Mouse (Mus musculus): Measurements from ENCODE around the gene Pafah2. TPM values are rescaled to one million over a fixed set of nuclear protein-coding genes. Genes with fewer than 3 reads are reported as not detected.

Gene Pafah2
- polyA plus RNA-seq, 1 experiment from 2014 or later, result 8.8 TPM

DNA sequence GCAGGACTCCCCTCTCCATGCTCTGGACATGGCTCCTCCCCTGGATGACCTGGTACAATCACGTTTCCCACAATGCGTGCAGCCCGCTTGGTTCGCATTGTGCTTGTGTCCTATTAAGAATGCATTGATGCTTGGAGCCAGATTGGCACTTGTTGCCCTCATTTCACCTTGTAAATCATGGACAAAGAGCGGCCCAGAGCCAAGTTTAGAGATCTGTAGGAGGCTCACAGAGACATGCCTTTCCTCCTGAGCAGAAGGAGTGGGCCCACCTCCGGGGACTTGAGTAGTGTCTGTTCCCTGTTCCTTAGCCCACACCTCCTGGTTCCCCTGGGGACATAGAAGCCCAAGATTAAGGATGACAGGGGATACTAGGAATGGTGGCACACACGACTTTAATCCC, 27.8 kb downstream of the Pafah2 start:
- Histone ChIP-seq H3K4me2 (ENCODE audit: low read length) (no peak overlapping the region), H3K27ac (ENCODE audit: low read length) (no peak overlapping the region), H3K4me3 (ENCODE audit: low read depth, low read length) (no peak overlapping the region), H3K9me3 (replicated peaks; ENCODE audit: control insufficient read depth, low read length, poor library complexity, severe bottlenecking) (no peaks in the 10 kb centered on the region), H3K9ac (ENCODE audit: low read depth, low read length) (no peak overlapping the region), H3K4me1 (ENCODE audit: control insufficient read depth, insufficient read depth, low read length) (no peaks in the 10 kb centered on the region), H3K27me3 (ENCODE audit: control insufficient read depth, insufficient read depth, low read depth, low read length) (no peaks in the 10 kb centered on the region), H3K36me3 (ENCODE audit: control insufficient read depth, insufficient read depth, low read length) (no peaks in the 10 kb centered on the region)
- WGBS, result 86% methylated on average over 7 of the region's 7 CpGs
- no peak for ATAC-seq

DNA sequence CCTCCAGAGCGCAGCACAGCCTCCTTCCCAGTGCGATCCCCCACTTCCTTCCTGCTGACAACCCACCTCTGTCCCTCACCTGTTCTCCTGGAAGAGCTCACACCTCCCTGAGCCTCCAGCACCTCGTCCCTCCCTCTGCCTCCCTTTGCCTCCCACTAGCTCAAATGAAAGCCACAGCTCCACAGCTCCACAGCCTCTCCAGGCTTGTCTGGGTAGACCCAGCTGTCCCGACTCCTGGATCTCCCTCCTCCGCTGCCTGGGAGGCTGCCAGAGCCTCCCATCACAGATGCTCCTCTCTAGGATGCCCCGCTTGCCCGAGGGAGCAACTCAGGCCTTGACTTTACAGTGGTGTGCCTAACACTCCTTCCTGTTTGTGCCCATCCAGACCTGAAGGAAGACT, 29.0 kb downstream of the Pafah2 start:
- no peak overlapping the region for H3K9ac ChIP-seq (ENCODE audit: low read depth, low read length)
- WGBS, result 66% methylated on average over 7 of the region's 7 CpGs
- H3K27ac ChIP-seq (ENCODE audit: low read length), result no peak overlapping the region
- H3K4me2 ChIP-seq (ENCODE audit: low read length), result no peak overlapping the region
- peaks cover 5% of the 10 kb centered on the region for H3K4me1 ChIP-seq (ENCODE audit: control insufficient read depth, insufficient read depth, low read length)
- no peaks in the 10 kb centered on the region for H3K27me3 ChIP-seq (ENCODE audit: control insufficient read depth, insufficient read depth, low read depth, low read length)
- no peaks in the 10 kb centered on the region for H3K36me3 ChIP-seq (ENCODE audit: control insufficient read depth, insufficient read depth, low read length)
- no peak for ATAC-seq
- no peak overlapping the region for H3K4me3 ChIP-seq (ENCODE audit: low read depth, low read length)
- H3K9me3 ChIP-seq (replicated peaks; ENCODE audit: control insufficient read depth, low read length, poor library complexity, severe bottlenecking), result no peaks in the 10 kb centered on the region

- no peaks in the 10 kb centered on the region for H3K27me3 ChIP-seq (ENCODE audit: control insufficient read depth, insufficient read depth, low read depth, low read length)
- H3K27ac ChIP-seq (ENCODE audit: low read length), result peak overlapping the region; percentile 92
- 10% methylated on average over 23 of the region's 23 CpGs for WGBS
- H3K9ac ChIP-seq (ENCODE audit: low read depth, low read length), result peak overlapping the region; percentile 58
- peaks cover 18% of the 10 kb centered on the region for H3K4me1 ChIP-seq (ENCODE audit: control insufficient read depth, insufficient read depth, low read length)
- H3K9me3 ChIP-seq (replicated peaks; ENCODE audit: control insufficient read depth, low read length, poor library complexity, severe bottlenecking), result no peaks in the 10 kb centered on the region
- no peaks in the 10 kb centered on the region for H3K36me3 ChIP-seq (ENCODE audit: control insufficient read depth, insufficient read depth, low read length)
- peak overlapping the region; percentile 45 for H3K4me2 ChIP-seq (ENCODE audit: low read length)
- 0 out of 2 replicates have a peak overlapping the region, but pooled peaks have one; percentile 3 for H3K4me3 ChIP-seq (ENCODE audit: low read depth, low read length)
- ATAC-seq, result peak; percentile 77
These were observed 34.4 kb downstream of the Pafah2 start for GRCm38 (mm10) chr4:134430381-134431004.

- H3K36me3 ChIP-seq (ENCODE audit: control insufficient read depth, insufficient read depth, low read length), result no peaks in the 10 kb centered on the region
- no peak overlapping the region for H3K9ac ChIP-seq (ENCODE audit: low read depth, low read length)
- H3K4me2 ChIP-seq (ENCODE audit: low read length), result no peak overlapping the region
- no peaks in the 10 kb centered on the region for H3K27me3 ChIP-seq (ENCODE audit: control insufficient read depth, insufficient read depth, low read depth, low read length)
- H3K4me1 ChIP-seq (ENCODE audit: control insufficient read depth, insufficient read depth, low read length), result peaks cover 20% of the 10 kb centered on the region
- H3K9me3 ChIP-seq (replicated peaks; ENCODE audit: control insufficient read depth, low read length, poor library complexity, severe bottlenecking), result no peaks in the 10 kb centered on the region
- H3K27ac ChIP-seq (ENCODE audit: low read length), result no peak overlapping the region
- ATAC-seq, result no peak
- 84% methylated on average over 15 of the region's 15 CpGs for WGBS
- H3K4me3 ChIP-seq (ENCODE audit: low read depth, low read length), result no peak overlapping the region
These were observed 36.7 kb downstream of the Pafah2 start for GRCm38 (mm10) chr4:134432686-134433360.

DNA sequence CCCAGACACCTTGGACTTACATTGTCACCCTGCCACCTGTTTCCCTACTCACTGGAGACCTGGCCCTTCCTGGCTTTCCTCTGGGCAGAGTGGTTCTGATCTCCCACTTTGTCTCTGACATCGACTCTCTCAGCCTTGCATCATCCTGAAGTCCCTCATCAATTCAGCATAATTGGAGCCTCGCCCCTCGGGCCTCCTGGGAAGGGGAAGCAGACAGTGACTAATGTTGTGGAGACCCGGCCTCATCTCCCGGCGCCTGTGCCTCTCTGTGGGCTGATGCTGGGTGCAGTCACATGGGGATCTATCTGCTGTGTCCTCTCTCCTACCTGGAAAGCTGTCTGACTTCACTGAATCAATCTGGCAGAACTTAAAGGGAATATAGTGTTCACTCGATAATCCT, 40.1 kb downstream of the Pafah2 start:
- Histone ChIP-seq H3K4me3 (ENCODE audit: low read depth, low read length) (no peak overlapping the region), H3K27ac (ENCODE audit: low read length) (no peak overlapping the region; the same call in 1 of the 2 replicates), H3K36me3 (ENCODE audit: control insufficient read depth, insufficient read depth, low read length) (no peaks in the 10 kb centered on the region), H3K4me1 (ENCODE audit: control insufficient read depth, insufficient read depth, low read length) (peaks cover 4% of the 10 kb centered on the region; the same call in 1 of the 2 replicates), H3K9ac (ENCODE audit: low read depth, low read length) (no peak overlapping the region), H3K27me3 (ENCODE audit: control insufficient read depth, insufficient read depth, low read depth, low read length) (no peaks in the 10 kb centered on the region), H3K9me3 (replicated peaks; ENCODE audit: control insufficient read depth, low read length, poor library complexity, severe bottlenecking) (no peaks in the 10 kb centered on the region), H3K4me2 (ENCODE audit: low read length) (no peak overlapping the region)
- WGBS, result 38% methylated on average over 7 of the region's 7 CpGs
- ATAC-seq, result no peak; the same call in 1 of the 2 replicates

DNA sequence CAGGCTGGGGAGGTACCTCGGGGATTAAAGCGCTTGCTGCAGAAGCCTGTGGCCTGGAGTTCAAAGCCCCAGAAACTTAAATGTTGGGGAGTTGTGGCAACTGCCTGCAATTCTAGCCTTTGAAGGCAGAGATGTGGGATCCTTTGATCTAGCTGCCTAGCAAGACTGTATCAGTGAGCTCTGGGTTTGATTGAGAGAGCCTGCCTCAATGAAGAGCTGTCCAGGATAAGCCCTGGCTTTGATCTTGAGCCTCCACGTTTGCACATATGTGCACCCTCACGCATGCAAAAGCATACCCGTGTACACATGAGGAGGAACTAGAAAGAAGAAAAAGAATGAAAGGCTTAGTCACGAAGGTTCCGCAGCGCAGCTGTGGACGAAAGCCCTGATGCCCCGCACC, 40.5 kb downstream of the Pafah2 start:
- Histone ChIP-seq H3K27me3 (ENCODE audit: control insufficient read depth, insufficient read depth, low read depth, low read length) (no peaks in the 10 kb centered on the region), H3K27ac (ENCODE audit: low read length) (peak overlapping the region; percentile 15), H3K36me3 (ENCODE audit: control insufficient read depth, insufficient read depth, low read length) (no peaks in the 10 kb centered on the region), H3K4me1 (ENCODE audit: control insufficient read depth, insufficient read depth, low read length) (peaks cover 2% of the 10 kb centered on the region; the same call in 1 of the 2 replicates), H3K4me2 (ENCODE audit: low read length) (no peak overlapping the region; the same call in 1 of the 2 replicates), H3K4me3 (ENCODE audit: low read depth, low read length) (no peak overlapping the region), H3K9ac (ENCODE audit: low read depth, low read length) (no peak overlapping the region), H3K9me3 (replicated peaks; ENCODE audit: control insufficient read depth, low read length, poor library complexity, severe bottlenecking) (no peaks in the 10 kb centered on the region)
- peak; percentile 73 for ATAC-seq
- 53% methylated on average over 10 of the region's 10 CpGs for WGBS

GRCm38 (mm10) chr4:134439119-134439518, 43.0 kb downstream of the Pafah2 start:
- ATAC-seq, result no peak
- WGBS, result 85% methylated on average over 3 of the region's 3 CpGs
- Histone ChIP-seq H3K36me3 (ENCODE audit: control insufficient read depth, insufficient read depth, low read length) (no peaks in the 10 kb centered on the region), H3K27me3 (ENCODE audit: control insufficient read depth, insufficient read depth, low read depth, low read length) (no peaks in the 10 kb centered on the region), H3K9ac (ENCODE audit: low read depth, low read length) (no peak overlapping the region), H3K9me3 (replicated peaks; ENCODE audit: control insufficient read depth, low read length, poor library complexity, severe bottlenecking) (no peaks in the 10 kb centered on the region), H3K4me3 (ENCODE audit: low read depth, low read length) (no peak overlapping the region), H3K4me1 (ENCODE audit: control insufficient read depth, insufficient read depth, low read length) (peaks cover 2% of the 10 kb centered on the region; the same call in 1 of the 2 replicates), H3K27ac (ENCODE audit: low read length) (no peak overlapping the region), H3K4me2 (ENCODE audit: low read length) (no peak overlapping the region)

DNA sequence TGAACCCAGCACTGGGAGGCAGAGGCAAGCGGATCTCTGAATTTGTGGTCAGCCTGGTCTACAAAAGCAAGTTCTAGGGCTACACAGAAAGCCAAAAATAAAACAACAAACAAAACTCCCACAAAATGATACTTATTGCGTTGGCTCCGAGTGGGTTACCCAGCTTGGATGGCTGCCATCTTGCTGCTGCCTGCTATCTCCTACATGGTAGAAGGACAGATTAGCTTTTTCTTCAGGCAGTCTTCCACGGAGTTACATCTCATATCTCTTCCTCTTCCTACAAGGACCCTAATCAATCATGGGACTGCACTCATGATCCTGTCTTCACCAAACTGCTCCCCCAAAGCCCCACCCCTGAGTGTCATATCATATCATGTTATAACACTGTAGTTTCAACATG, 43.8 kb downstream of the Pafah2 start:
- WGBS, result 92% methylated on average over 4 of the region's 4 CpGs
- H3K27me3 ChIP-seq (ENCODE audit: control insufficient read depth, insufficient read depth, low read depth, low read length), result no peaks in the 10 kb centered on the region
- ATAC-seq, result no peak
- H3K36me3 ChIP-seq (ENCODE audit: control insufficient read depth, insufficient read depth, low read length), result no peaks in the 10 kb centered on the region
- H3K4me2 ChIP-seq (ENCODE audit: low read length), result no peak overlapping the region
- H3K9me3 ChIP-seq (replicated peaks; ENCODE audit: control insufficient read depth, low read length, poor library complexity, severe bottlenecking), result no peaks in the 10 kb centered on the region
- no peak overlapping the region for H3K4me3 ChIP-seq (ENCODE audit: low read depth, low read length)
- H3K27ac ChIP-seq (ENCODE audit: low read length), result no peak overlapping the region
- no peak overlapping the region for H3K9ac ChIP-seq (ENCODE audit: low read depth, low read length)
- H3K4me1 ChIP-seq (ENCODE audit: control insufficient read depth, insufficient read depth, low read length), result peaks cover 5% of the 10 kb centered on the region

DNA sequence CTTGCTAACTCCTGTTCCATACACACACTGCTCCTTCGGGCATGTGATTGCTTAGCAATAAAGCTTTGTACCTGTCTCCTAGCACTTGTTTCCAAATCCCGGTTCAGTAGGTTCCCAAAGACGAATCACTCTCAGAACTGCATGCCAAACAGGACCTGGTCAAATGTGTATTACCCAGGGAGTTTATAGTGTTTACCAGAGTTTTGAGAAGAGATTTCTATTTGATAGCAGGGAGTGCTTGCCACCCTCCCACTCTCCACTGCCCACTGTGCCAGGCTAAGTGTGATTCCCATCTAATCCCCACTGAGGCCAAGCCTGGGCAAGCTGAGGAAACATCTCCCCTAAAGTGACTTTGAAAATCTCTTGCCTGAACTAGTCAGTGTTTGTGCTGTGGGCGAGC, 46.1 kb downstream of the Pafah2 start:
- ATAC-seq, result no peak
- no peak overlapping the region for H3K9ac ChIP-seq (ENCODE audit: low read depth, low read length)
- H3K9me3 ChIP-seq (replicated peaks; ENCODE audit: control insufficient read depth, low read length, poor library complexity, severe bottlenecking), result no peaks in the 10 kb centered on the region
- no peaks in the 10 kb centered on the region for H3K27me3 ChIP-seq (ENCODE audit: control insufficient read depth, insufficient read depth, low read depth, low read length)
- H3K36me3 ChIP-seq (ENCODE audit: control insufficient read depth, insufficient read depth, low read length), result no peaks in the 10 kb centered on the region
- H3K27ac ChIP-seq (ENCODE audit: low read length), result no peak overlapping the region
- no peak overlapping the region for H3K4me3 ChIP-seq (ENCODE audit: low read depth, low read length)
- peaks cover 16% of the 10 kb centered on the region for H3K4me1 ChIP-seq (ENCODE audit: control insufficient read depth, insufficient read depth, low read length)
- WGBS, result 91% methylated on average over 4 of the region's 4 CpGs
- no peak overlapping the region for H3K4me2 ChIP-seq (ENCODE audit: low read length)
